Mouse (Mus musculus) CH12F3 (cell line): ENCODE results near the gene Gm49450.
"Not testable (repeated sequence)": the region's sequence is repeated elsewhere in the genome, so short reads cannot be mapped to it uniquely, and the experiment has no call there.

ENCODE experiments used
- in situ Hi-C: fragments of 300-500 bp; cut with MboI; formaldehyde crosslinking; loops from 2 replicates; pipeline ENCODE4 v1.14.3; 2020; ENCODE audit warnings: low sequenced_read_pairs

The Gm49450 gene

GRCm38 (mm10) chr15:98956000-98956399 is 2.6 kb upstream of the Gm49450 start:
- in situ Hi-C loops, result no loop called here

GRCm38 (mm10) chr15:98955324-98955723 is 2.0 kb upstream of the Gm49450 start:
- in situ Hi-C loops, result no loop called here

- in situ Hi-C loops, result no loop called here
These were observed 1.3 kb upstream of the Gm49450 start for GRCm38 (mm10) chr15:98954425-98955253.

DNA sequence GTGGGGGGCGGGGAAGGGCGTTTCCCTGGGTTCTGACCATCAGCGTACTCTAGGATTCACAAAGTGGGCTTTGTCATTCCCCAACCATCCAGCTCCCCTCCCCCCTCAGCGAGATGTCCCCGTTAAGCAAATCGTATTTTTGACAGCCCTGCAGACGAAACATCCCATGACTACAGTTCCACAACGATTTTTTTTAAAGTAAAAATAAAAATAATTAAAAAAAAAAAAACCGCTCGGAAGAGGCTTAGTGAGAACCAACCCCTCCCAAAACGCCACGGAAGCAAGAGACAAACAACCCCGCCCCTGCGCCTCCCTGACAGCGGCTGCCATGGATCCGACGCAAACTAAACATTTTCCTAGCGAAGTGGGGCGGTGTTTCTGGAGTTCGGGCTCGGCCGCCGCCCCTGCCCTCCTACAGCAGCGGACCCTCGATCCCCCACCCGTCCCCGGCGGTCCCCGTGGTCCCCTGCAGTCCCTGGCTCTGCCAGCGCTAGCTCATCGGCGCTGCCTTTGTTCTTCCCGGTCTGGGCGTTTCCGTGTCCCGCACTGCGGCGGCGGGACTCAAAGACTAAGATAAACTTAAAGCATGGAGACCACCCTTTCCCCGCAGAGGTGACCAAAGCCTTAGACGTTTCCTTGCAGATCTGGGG is 475 bp downstream of the Gm49450 start:
- in situ Hi-C loops, result no loop called here

DNA sequence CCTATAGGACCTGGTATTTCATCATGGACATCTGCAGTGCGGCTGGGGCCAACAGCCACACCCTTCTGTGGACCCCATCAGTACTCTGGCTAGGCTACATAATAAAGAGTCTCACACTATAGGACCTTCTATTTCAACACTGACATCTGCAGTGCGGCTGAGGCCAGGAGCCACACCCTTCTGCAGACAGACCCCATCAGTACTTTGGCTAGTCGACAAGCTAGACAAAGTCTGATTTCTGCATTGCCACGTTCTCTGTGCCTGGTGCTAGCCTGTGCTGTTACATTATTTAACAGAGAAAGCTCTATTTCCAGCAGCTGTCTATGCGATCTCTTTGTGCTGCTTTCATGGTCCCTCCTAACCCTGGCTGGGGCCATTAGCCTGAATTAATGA is 1.3 kb downstream of the Gm49450 start:
- in situ Hi-C loops, result no loop called here

DNA sequence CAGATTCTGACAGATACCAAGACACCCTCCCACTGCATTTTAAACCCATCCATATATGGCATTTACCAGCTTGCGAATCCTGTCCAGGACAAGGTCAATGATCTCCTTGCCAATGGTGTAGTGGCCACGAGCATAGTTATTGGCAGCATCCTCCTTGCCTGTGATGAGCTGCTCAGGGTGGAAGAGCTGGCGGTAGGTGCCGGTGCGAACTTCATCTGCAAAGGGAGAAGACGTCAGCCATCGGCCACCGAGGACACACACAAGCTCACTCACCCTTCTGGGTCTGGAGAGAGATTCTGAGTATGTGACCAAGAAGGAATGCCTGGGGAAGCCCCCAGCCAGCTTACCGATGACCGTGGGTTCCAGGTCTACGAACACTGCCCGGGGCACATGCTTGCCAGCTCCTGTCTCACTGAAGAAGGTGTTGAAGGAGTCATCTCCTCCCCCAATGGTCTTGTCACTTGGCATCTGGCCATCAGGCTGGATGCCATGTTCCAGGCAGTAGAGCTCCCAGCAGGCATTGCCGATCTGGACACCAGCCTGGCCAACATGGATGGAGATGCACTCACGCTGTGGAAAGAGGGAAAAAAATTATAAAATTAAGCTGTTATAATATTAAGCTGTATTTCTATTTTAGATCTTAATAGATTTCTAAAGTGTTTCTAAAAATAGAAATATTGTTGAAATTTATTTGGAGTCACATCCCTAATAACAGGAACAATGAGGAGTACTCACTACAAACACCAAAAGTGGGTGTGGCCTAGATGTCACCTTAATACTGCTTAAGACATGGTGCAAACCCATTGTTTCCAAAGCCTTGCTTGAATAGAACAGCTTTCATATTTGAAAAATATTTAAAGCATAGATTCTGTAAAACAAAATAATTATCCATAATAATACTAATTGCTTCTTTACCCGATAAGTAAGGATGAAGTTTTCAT is 2.0 kb downstream of the Gm49450 start:
- in situ Hi-C loops, result not testable (repeated sequence)

GRCm38 (mm10) chr15:98949607-98949892 is 3.8 kb downstream of the Gm49450 start:
- in situ Hi-C loops, result no loop called here

DNA sequence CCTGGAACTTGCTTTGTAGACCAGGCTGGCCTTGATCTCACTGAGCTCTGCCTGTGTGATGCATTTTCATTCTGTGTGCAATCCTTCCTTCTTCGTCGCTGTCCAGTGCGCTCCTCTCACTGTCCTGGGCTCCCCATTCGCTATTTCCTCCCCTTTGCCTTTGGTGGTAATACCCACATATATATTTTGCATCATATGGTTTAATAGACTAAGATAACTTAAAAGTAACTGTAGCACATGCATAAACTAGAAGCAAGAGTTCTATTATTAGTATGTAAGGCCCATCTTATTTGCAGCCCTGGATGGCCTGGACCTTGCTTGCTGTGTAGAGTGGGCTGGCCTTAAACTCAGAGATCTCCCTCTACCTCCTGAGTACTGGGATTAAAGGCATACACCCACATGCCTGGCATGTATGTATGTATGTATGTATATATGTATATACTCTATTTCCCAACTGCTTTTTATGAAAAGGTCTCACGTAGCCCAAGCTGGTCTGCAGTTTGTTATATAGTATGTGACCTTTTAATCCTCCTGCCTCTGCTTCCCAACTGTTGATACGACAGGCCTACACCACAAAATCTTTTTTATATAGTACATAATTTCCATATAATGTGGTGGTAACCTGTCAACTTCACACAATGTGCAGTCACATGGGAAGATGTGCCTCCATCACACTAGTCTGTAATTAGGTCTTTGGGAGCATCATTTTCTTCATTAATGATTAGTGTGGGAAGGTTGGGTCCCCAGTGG is 4.3 kb downstream of the Gm49450 start:
- in situ Hi-C loops, result no loop called here

DNA sequence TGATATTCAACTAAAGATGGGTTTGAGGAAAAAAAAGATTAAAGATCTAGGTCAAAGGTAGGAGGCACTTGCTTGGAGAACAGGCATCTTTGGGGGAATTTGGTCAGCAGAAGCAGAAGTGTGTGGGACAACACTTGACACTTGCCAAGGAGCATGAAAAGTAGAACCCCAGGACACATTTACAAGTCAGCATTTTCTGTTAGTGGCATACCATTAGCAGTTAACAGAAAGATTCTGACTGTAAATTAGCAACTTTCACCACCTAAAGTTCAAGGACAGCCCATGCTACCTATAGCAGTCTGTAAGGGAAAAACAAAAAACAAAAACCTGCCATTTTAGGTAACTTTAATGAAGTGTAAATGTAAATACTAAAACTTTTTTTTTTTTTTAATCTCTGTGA is 5.0 kb downstream of the Gm49450 start:
- in situ Hi-C loops, result no loop called here

DNA sequence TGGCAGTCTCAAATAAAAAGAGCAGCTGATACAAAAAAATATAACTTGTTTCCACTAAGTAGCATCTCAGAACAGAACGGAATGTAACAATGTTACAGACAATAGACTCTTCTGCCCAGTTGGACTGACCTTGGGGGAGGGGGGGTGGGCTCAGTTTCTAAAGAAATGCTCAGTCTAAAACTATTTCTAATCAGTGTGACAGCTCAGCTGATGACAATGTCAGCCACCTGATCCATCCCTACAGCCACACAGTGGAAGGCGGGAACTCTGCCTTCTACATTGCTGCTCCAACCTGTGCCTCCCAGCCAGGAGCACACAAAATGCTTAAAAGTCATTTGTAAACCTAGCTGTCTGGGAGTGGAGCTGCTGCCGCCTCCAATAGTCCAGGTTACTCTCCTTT is 5.5 kb downstream of the Gm49450 start:
- in situ Hi-C loops, result no loop called here

GRCm38 (mm10) chr15:98943133-98943532 is 10.2 kb downstream of the Gm49450 start:
- in situ Hi-C loops, result no loop called here

DNA sequence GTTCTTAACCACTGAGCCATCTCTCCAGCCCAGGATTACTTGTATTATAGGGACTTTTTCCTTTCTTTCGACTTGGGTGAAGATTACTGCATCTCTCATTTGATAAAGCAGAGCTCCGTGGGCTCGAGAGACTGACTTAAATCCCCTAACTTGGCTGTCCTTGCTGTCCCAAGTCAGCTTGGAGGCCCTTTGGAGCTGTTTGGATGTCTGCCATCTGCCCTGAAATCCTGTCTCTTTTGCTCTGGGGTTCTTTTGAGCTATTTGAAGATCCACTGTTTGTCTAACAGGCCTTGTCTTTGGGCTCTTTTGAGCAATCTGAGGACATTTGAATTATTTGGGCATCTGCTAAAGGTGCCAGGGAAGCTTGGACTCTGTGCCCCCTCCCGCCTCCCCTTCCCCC is 11.3 kb downstream of the Gm49450 start:
- in situ Hi-C loops, result no loop called here

- in situ Hi-C loops, result no loop called here
These were observed 11.8 kb downstream of the Gm49450 start for GRCm38 (mm10) chr15:98941539-98941938.

- in situ Hi-C loops, result no loop called here
These were observed 12.5 kb downstream of the Gm49450 start for GRCm38 (mm10) chr15:98940816-98941215.

GRCm38 (mm10) chr15:98934217-98934839 is 19.0 kb downstream of the Gm49450 start, which contains the start of gene Tuba1b:
Gene Tuba1b (minus strand): TSS chr15:98934565.
- in situ Hi-C loops, result no loop called here

- in situ Hi-C loops, result no loop called here
These were observed 19.5 kb downstream of the Gm49450 start for GRCm38 (mm10) chr15:98933833-98934216.

GRCm38 (mm10) chr15:98933004-98933671 is 20.2 kb downstream of the Gm49450 start:
- in situ Hi-C loops, result not testable (repeated sequence)

DNA sequence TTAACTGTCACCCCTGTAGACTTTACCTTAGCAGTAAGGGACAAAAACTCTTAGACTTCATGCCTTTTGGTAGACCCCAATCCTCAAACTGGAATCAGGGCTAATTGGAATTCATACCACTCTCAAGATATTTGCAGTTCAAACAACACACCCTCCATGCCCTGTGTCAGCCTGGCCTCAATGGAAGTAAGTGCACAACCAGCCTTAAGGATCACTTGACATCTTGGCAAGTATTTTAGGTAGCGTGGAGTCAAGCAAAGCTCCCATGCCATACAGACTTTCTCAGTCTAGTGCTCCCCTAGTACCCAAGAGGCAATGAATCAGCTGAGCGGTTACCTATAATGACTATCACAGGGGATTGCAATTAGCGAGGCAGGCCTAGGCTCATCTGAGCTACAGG is 22.4 kb downstream of the Gm49450 start:
- in situ Hi-C loops, result no loop called here

- in situ Hi-C loops, result no loop called here
These were observed 23.2 kb downstream of the Gm49450 start for GRCm38 (mm10) chr15:98930017-98930734.
